Mouse (Mus musculus): ENCODE data around the gene Mat2a.
A peak's percentile ranks its signal among the peaks of the same experiment; 100 is the strongest.

Mat2a gene

GRCm38 (mm10) chr6:72415181-72415580 lies 24.2 kb downstream of the Mat2a start:
- DNase-seq = no peak

- DNase-seq = peak; percentile 92
Measured at GRCm38 (mm10) chr6:72414076-72414756, 25.1 kb downstream of the Mat2a start, which contains the start of gene Ggcx. Gene Ggcx (plus strand): TSS chr6:72414308.

- DNase-seq = no peak
Measured at GRCm38 (mm10) chr6:72410518-72410917, 28.8 kb downstream of the Mat2a start.

- no peak for DNase-seq
Measured at GRCm38 (mm10) chr6:72410003-72410402, 29.4 kb downstream of the Mat2a start.

- peak; percentile 69 for DNase-seq
Measured at GRCm38 (mm10) chr6:72409567-72409966, 29.8 kb downstream of the Mat2a start.

- DNase-seq = peak; percentile 74
Measured at GRCm38 (mm10) chr6:72407119-72407518, 32.2 kb downstream of the Mat2a start.

GRCm38 (mm10) chr6:72405356-72405755 lies 34.0 kb downstream of the Mat2a start:
- no peak for DNase-seq

GRCm38 (mm10) chr6:72401875-72402274 lies 37.5 kb downstream of the Mat2a start:
- peak; percentile 72 for DNase-seq

GRCm38 (mm10) chr6:72399967-72400366 lies 39.4 kb downstream of the Mat2a start:
- no peak for DNase-seq

- DNase-seq = no peak
Measured at GRCm38 (mm10) chr6:72396837-72397251, 42.5 kb downstream of the Mat2a start.

- DNase-seq = no peak
Measured at GRCm38 (mm10) chr6:72392341-72392740, 47.0 kb downstream of the Mat2a start.

- no peak for DNase-seq
Measured at GRCm38 (mm10) chr6:72390795-72391521, 48.4 kb downstream of the Mat2a start.

- peak; percentile 59 for DNase-seq
Measured at GRCm38 (mm10) chr6:72389941-72390771, 49.2 kb downstream of the Mat2a start, which contains the start of gene Vamp8. Gene Vamp8 (minus strand): TSS chr6:72390703.

- DNase-seq = no peak
Measured at GRCm38 (mm10) chr6:72389471-72389940, 49.9 kb downstream of the Mat2a start.

GRCm38 (mm10) chr6:72388791-72389329 lies 50.5 kb downstream of the Mat2a start:
- DNase-seq = no peak

GRCm38 (mm10) chr6:72388266-72388665 lies 51.1 kb downstream of the Mat2a start:
- no peak for DNase-seq

GRCm38 (mm10) chr6:72387816-72388215 lies 51.5 kb downstream of the Mat2a start:
- DNase-seq = no peak

- DNase-seq = no peak
Measured at GRCm38 (mm10) chr6:72386561-72386960, 52.8 kb downstream of the Mat2a start.

GRCm38 (mm10) chr6:72385258-72385657 lies 54.1 kb downstream of the Mat2a start:
- DNase-seq = no peak

GRCm38 (mm10) chr6:72383952-72384351 lies 55.4 kb downstream of the Mat2a start:
- DNase-seq = no peak

- DNase-seq = no peak
Measured at GRCm38 (mm10) chr6:72383142-72383820, 56.1 kb downstream of the Mat2a start.

Measured in cerebellum, adult 8-10 months (tissue).